Mouse (Mus musculus): ENCODE measurements at regions not wholly inside any gene's neighbourhood (a gene's known extent, or its start where the extent isn't known, plus 50 kb on each side); places are given as distances from the start of the nearest gene placed in this dataset.

GRCm38 (mm10) chr1:153962161-153962720, 62.2 kb upstream of the Teddm2 start:
- peak; percentile 60 for DNase-seq (ENCODE audit: low read depth)

GRCm38 (mm10) chr1:153963744-153964342, 63.8 kb upstream of the Teddm2 start:
- peak; percentile 14 for DNase-seq (ENCODE audit: low read depth)
- no peak for TF ChIP-seq POLR2A (IDR thresholded peaks at IDR 0.05; ENCODE audit: borderline replicate concordance, extremely low read depth, insufficient read depth, insufficient read length, poor library complexity, severe bottlenecking)
- no peak for TF ChIP-seq CTCF (IDR thresholded peaks at IDR 0.05; ENCODE audit: borderline replicate concordance, extremely low read depth, insufficient read depth, insufficient read length)

More at GRCm38 (mm10) chr1:153962161-153962720, 62.2 kb upstream of the Teddm2 start:
- TF ChIP-seq CTCF (IDR thresholded peaks at IDR 0.05; ENCODE audit: borderline replicate concordance, extremely low read depth, insufficient read depth, insufficient read length) (no peak), POLR2A (IDR thresholded peaks at IDR 0.05; ENCODE audit: borderline replicate concordance, extremely low read depth, insufficient read depth, insufficient read length, poor library complexity, severe bottlenecking) (no peak)

GRCm38 (mm10) chr1:153969401-153969800, 69.4 kb upstream of the Teddm2 start:
- DNase-seq (ENCODE audit: low read depth), result no peak
- TF ChIP-seq POLR2A (IDR thresholded peaks at IDR 0.05; ENCODE audit: borderline replicate concordance, extremely low read depth, insufficient read depth, insufficient read length, poor library complexity, severe bottlenecking) (no peak), CTCF (IDR thresholded peaks at IDR 0.05; ENCODE audit: borderline replicate concordance, extremely low read depth, insufficient read depth, insufficient read length) (no peak)

- TF ChIP-seq POLR2A (IDR thresholded peaks at IDR 0.05; ENCODE audit: borderline replicate concordance, extremely low read depth, insufficient read depth, insufficient read length, poor library complexity, severe bottlenecking) (no peak), CTCF (IDR thresholded peaks at IDR 0.05; ENCODE audit: borderline replicate concordance, extremely low read depth, insufficient read depth, insufficient read length) (no peak)
- DNase-seq (ENCODE audit: low read depth), result peak; percentile 71
These were observed 74.3 kb upstream of the Teddm2 start for GRCm38 (mm10) chr1:153974300-153974699.

GRCm38 (mm10) chr1:153977963-153978726, 78.1 kb upstream of the Teddm2 start:
- TF ChIP-seq CTCF (IDR thresholded peaks at IDR 0.05; ENCODE audit: borderline replicate concordance, extremely low read depth, insufficient read depth, insufficient read length), result no peak
- TF ChIP-seq POLR2A (IDR thresholded peaks at IDR 0.05; ENCODE audit: borderline replicate concordance, extremely low read depth, insufficient read depth, insufficient read length, poor library complexity, severe bottlenecking), result no peak
- peak; percentile 83 for DNase-seq (ENCODE audit: low read depth)

- DNase-seq (ENCODE audit: low read depth), result no peak
- no peak for TF ChIP-seq POLR2A (IDR thresholded peaks at IDR 0.05; ENCODE audit: borderline replicate concordance, extremely low read depth, insufficient read depth, insufficient read length, poor library complexity, severe bottlenecking)
- TF ChIP-seq CTCF (IDR thresholded peaks at IDR 0.05; ENCODE audit: borderline replicate concordance, extremely low read depth, insufficient read depth, insufficient read length), result no peak
These were observed 80.9 kb upstream of the Teddm2 start for GRCm38 (mm10) chr1:153980886-153981285.

GRCm38 (mm10) chr1:153985595-153985994, 85.6 kb upstream of the Teddm2 start:
- TF ChIP-seq CTCF (IDR thresholded peaks at IDR 0.05; ENCODE audit: borderline replicate concordance, extremely low read depth, insufficient read depth, insufficient read length) (no peak), POLR2A (IDR thresholded peaks at IDR 0.05; ENCODE audit: borderline replicate concordance, extremely low read depth, insufficient read depth, insufficient read length, poor library complexity, severe bottlenecking) (no peak)
- DNase-seq (ENCODE audit: low read depth), result no peak

GRCm38 (mm10) chr1:153986632-153987031, 86.6 kb upstream of the Teddm2 start:
- DNase-seq (ENCODE audit: low read depth), result no peak
- TF ChIP-seq CTCF (IDR thresholded peaks at IDR 0.05; ENCODE audit: borderline replicate concordance, extremely low read depth, insufficient read depth, insufficient read length) (no peak), POLR2A (IDR thresholded peaks at IDR 0.05; ENCODE audit: borderline replicate concordance, extremely low read depth, insufficient read depth, insufficient read length, poor library complexity, severe bottlenecking) (no peak)

GRCm38 (mm10) chr1:153988297-153988696, 88.3 kb upstream of the Teddm2 start:
- TF ChIP-seq CTCF (IDR thresholded peaks at IDR 0.05; ENCODE audit: borderline replicate concordance, extremely low read depth, insufficient read depth, insufficient read length) (no peak), POLR2A (IDR thresholded peaks at IDR 0.05; ENCODE audit: borderline replicate concordance, extremely low read depth, insufficient read depth, insufficient read length, poor library complexity, severe bottlenecking) (no peak)
- no peak for DNase-seq (ENCODE audit: low read depth)

- DNase-seq (ENCODE audit: low read depth), result no peak
- TF ChIP-seq POLR2A (IDR thresholded peaks at IDR 0.05; ENCODE audit: borderline replicate concordance, extremely low read depth, insufficient read depth, insufficient read length, poor library complexity, severe bottlenecking), result no peak
These were observed 90.8 kb upstream of the Teddm2 start for GRCm38 (mm10) chr1:153990651-153991435.

- TF ChIP-seq CTCF (IDR thresholded peaks at IDR 0.05; ENCODE audit: borderline replicate concordance, extremely low read depth, insufficient read depth, insufficient read length) (no peak), POLR2A (IDR thresholded peaks at IDR 0.05; ENCODE audit: borderline replicate concordance, extremely low read depth, insufficient read depth, insufficient read length, poor library complexity, severe bottlenecking) (no peak)
- no peak for DNase-seq (ENCODE audit: low read depth)
These were observed 92.4 kb upstream of the Teddm2 start for GRCm38 (mm10) chr1:153992466-153992865.
